Mouse (Mus musculus) gastrocnemius, adult 2 months (tissue): Measurements from ENCODE around the gene Pigv. TPM values are rescaled to one million over a fixed set of nuclear protein-coding genes. Genes with fewer than 3 reads are reported as not detected.

Experiments
- DNase-seq: peaks from one replicate; pipeline ENCODE4 v3.0.0; 2022
- H3K27ac ChIP-seq: fragments of 200-600 bp; 2 replicates; pipeline ENCODE4 v1.8.1; 2022; ENCODE audit warnings: mild to moderate bottlenecking
- H3K4me3 ChIP-seq: fragments of 200-600 bp; 2 replicates; pipeline ENCODE4 v1.8.1; 2022; ENCODE audit warnings: mild to moderate bottlenecking, moderate library complexity
- CTCF ChIP-seq: fragments of 200-600 bp; IDR thresholded peaks from 2 replicates; pipeline ENCODE4 v1.8.1; 2022; ENCODE audit warnings: antibody characterized with exemption, mild to moderate bottlenecking, moderate library complexity
- intact Hi-C: fragments of 180-260 bp; cut with DNase I; formaldehyde crosslinking; loops from one replicate; pipeline ENCODE4 v1.15.1; 2025
- microRNA-seq: library from miRNA; unstranded; fragments of <30 nt; microRNA quantifications from one replicate; pipeline ENCODE4 v1.2.0, GENCODE M21; 2021
- total RNA-seq, 2 experiments: library from RNA; stranded (reverse); gene quantifications; 2 replicates each; pipeline ENCODE4 v1.2.3; 2021

The Pigv gene
- total RNA-seq, 2 experiments from 2014 or later = 10.4 to 11.7 TPM

DNA sequence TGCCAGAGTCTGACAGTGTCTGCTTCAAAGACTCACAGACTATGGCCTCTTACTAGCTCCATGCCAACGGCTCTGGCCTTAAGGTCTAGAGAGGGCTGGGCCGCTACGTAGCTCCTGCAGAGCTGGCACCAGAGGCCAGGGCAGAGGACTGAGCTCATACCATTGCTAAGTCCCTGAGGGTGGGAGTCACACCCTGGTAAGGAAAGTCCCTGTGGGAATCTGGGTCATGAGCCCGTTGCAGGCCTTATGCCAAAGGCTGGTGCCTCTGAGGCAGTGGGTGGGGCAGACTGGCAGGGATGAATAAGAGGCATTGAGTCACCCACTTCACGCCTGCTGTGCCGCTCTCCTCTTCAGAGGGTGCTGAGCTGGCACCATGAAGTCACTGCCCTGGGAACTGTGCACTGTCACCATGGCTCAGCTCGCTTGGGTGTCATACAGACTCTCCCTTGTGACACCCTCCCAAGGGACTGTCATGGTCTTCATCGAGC is 58.1 kb downstream of the Pigv start:
- intact Hi-C loops = no loop called here
- Histone ChIP-seq H3K27ac (peak overlapping the region; percentile 62), H3K4me3 (no peak overlapping the region)
- peak; percentile 66 for DNase-seq
- TF ChIP-seq CTCF = no peak

DNA sequence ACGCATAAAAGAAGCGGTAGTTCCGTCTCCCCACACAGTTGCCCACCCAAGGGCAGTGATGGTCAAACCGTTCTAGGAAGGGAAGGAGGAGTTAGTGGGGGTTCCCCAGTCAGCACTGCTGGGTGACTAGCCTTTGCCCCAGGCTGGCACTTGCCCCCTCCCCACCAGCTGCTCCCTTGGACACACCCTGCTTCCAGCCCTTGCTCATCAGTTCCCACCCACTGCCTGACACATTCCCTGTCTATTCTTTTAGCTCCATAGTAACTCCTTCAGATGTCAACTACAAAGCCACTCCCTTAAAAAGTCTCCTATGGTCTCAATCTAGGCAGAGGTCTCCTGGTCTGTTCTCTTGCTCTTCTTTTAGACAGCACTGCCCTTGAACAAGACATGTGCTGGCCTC is 58.6 kb downstream of the Pigv start:
- peak overlapping the region; percentile 62 for H3K27ac ChIP-seq
- TF ChIP-seq CTCF = no peak
- intact Hi-C loops = no loop called here
- DNase-seq = no peak
- H3K4me3 ChIP-seq = no peak overlapping the region

GRCm38 (mm10) chr4:133613026-133613425 is 59.4 kb downstream of the Pigv start:
- intact Hi-C loops = no loop called here
- Histone ChIP-seq H3K4me3 (no peak overlapping the region), H3K27ac (no peak overlapping the region)
- no peak for TF ChIP-seq CTCF
- no peak for DNase-seq

- DNase-seq = no peak
- H3K27ac ChIP-seq = no peak overlapping the region
- TF ChIP-seq CTCF = no peak
- no peak overlapping the region for H3K4me3 ChIP-seq
- intact Hi-C loops = no loop called here
Observed at GRCm38 (mm10) chr4:133612416-133612815, 60.0 kb downstream of the Pigv start.

DNA sequence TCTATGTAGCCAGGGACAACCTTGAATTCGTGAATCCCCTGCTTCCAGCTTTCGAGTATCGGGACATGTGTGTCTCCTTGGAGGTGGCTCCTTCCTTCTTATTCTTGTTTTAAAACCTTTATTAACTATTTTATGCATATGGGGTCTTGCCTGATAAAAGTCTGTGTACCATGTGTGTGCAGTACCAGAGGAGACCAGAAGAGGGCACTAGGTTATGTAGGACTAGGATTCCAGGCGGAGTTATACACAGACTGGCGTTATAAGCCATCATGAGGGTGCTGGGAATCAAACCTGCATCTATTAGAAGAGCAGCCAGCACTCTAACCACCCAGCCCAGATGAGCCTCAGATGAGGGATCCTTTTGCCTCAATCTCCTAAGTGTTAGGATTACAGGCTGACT is 60.6 kb downstream of the Pigv start:
- DNase-seq = no peak
- TF ChIP-seq CTCF = peak; percentile 25; the same call in 1 of the 2 replicates
- intact Hi-C loops = no loop called here
- no peak overlapping the region for H3K27ac ChIP-seq
- no peak overlapping the region for H3K4me3 ChIP-seq

Small RNA genes within 50 kb of the gene (microRNA-seq; reads per million reads assigned to microRNA genes)
- gene Mir7227 = not detected

Other genes with a start within 250 kb of the Pigv start
- gene Tent5b, start 192.5 kb downstream of the Pigv start, total RNA-seq = 1 to 10 TPM; 1.1 TPM
- under 1 TPM; 0.36 to 0.61 TPM for gene Trnp1, start 174.1 kb downstream of the Pigv start, total RNA-seq
- not detected for gene Kdf1, start 153.7 kb downstream of the Pigv start, total RNA-seq
- 10 to 100 TPM; 45.6 to 53.5 TPM for gene Nudc, start 126.7 kb downstream of the Pigv start, total RNA-seq
- gene Nr0b2, start 119.3 kb downstream of the Pigv start, total RNA-seq = not detected
- gene Gpatch3, start 97.9 kb downstream of the Pigv start, total RNA-seq = 1 to 10 TPM; 3.0 to 3.2 TPM
- gene Gpn2, start 88.3 kb downstream of the Pigv start, total RNA-seq = 1 to 10 TPM; 4.9 to 6.3 TPM
- gene Sfn, start 70.5 kb downstream of the Pigv start, total RNA-seq = 1 to 10 TPM; 1.1 to 1.5 TPM
- gene Zdhhc18, start 22.5 kb downstream of the Pigv start, total RNA-seq = 10 to 100 TPM; 25.4 to 32.3 TPM
- 10 to 100 TPM; 24.1 to 26.2 TPM for gene Arid1a, start 84.1 kb upstream of the Pigv start, total RNA-seq
- 1 to 10 TPM; 3.5 to 4.8 TPM for gene Rps6ka1, start 215.2 kb upstream of the Pigv start, total RNA-seq